Mouse (Mus musculus) embryo, embryonic 11 days (tissue): Measurements from ENCODE around the gene Zfp599.
"Not testable (repeated sequence)": the region's sequence is repeated elsewhere in the genome, so short reads cannot be mapped to it uniquely, and the experiment has no call there.

Source experiments
- DNase-seq: peaks from one replicate; pipeline ENCODE4 v3.0.0-alpha.2; 2015

Gene Zfp599

DNA sequence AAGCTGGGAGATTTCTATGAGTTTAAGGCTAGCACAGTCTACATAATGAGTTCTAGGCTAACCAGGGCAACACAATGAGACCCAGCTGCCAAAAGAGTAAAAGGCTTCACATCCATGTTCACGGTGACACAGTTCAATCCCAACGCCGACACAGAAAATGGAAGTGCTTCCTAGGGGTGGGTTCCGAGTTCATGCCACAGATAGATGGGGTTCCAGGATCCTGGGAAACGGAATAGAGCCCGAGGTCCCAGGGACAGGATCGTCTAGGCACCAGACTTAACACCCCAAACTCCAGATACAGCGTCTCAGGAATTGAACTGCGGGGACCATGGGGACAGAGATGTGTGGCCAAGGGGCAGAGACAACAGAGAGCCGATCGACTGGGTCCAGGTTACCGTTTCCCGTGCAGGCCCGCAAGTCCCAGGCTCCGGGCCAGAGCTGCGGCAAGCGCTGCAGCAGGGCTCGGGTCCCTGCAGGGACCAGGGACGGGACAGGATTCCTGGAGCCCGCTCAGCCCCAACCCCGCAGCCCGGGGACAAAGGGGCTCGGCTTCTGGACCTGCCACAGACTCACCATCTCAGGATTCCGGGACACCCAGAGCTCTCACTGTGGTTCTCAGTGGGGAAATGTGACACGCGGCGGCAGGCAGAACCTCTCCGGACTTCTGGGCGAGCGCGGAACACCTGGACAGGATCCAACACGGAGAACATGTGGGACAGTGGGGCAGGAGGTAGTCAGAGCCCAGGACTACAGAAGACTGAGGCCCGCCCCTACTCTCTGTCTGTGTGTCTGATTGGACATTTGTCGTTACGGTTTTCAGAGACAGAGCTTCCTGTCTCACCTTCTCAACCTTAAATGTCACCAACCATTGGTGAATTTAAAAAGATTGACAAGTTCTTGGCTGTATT lies at the start of gene Zfp599:
Zfp599 (minus strand) TSS at position 712 of the 908 bp plus-strand sequence.
- peak; percentile 84 for DNase-seq

DNA sequence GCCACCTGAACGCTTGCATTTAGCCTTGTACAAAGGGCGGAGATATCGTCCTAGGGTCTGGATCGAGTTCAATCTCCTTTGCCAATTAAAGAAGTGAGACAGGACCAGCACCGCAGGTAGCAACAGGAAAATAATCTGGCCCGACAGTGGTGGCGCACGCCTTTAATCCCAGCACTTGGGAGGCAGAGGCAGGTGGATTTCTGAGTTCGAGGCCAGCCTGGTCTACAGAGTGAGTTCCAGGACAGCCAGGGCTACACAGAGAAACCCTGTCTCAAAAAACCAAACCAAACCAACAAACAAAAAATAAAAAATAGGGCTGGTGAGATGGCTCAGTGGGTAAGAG lies 48.2 kb upstream of the Zfp599 start:
- not testable (repeated sequence) for DNase-seq

DNA sequence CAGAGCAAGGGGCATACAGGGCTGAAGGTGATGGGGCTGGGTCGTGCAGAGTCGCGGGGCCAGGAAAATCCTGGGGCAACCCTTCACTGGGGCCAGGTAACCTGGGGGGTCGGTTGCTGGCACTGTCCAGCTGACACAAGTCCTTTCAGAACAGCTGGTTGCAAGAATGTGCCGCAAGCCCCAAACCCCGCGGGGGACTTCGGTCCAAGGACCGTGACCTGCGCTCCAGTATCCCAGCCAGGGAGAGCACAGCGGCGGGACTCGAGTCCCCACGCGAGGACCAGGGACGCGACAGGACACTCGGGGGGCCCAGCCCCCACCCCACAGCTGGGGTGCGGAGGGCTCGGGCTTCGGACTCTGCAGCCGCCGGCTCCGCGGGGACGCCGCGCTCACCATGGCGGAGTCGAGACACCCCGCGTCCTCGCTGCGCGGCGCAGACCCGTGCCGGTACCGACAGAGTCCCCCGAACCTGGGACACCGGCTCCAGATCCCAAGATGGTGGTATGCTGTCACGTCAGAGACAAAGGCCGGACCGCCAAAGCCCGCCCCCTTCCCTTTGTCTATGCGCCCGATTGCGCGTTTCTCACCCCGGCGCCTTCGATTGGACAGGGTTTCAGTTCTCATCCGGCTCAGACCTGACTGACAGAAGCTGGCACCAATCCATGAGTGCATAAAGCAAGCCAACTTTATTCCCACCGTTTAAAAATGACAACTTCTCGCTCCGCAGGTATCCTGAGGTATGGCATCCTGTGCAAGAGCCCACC lies 47.6 kb upstream of the Zfp599 start, which contains the start of gene Zfp810:
Zfp810 (minus strand) TSS at position 493 of the 764 bp plus-strand sequence.
- peak; percentile 98 for DNase-seq

DNA sequence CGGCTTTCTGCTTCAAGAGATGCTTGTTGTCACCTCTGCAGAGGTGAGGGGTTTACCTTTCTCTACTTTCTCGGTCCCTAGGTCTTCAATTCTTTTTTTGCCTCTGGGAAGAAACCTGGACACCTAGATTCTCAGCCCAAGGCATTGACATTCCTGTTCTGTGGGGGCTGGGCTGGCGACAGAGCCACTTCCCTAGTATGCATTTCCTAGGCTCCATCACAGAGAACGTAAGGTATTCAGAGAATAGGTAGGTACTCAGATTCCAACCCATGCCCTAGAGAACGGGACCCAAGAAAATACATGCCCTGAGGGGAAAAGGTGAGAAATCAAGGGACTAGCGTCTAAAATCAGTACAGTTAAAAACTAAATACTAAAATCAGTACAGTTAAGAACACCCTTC lies 47.0 kb upstream of the Zfp599 start:
- peak; percentile 45 for DNase-seq

DNA sequence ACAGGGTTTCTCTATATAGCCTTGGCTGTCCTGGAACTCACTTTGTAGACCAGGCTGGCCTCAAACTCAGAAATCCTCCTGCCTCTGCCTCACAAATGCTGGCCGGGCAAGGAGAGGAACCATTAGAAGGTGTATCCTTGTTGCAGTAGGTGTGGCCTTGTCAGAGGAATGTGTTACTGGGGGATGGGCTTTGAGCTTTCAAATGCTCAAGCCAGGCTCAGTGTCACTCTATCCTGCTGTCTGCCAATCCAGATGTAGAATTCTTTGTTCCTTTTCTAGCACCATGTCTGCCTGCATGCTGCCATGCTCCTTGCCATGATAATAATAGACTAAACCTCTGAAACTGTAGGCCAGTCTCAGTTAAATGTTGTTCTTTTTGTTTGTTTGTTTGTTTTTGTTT lies 42.5 kb upstream of the Zfp599 start:
- DNase-seq, result no peak

DNA sequence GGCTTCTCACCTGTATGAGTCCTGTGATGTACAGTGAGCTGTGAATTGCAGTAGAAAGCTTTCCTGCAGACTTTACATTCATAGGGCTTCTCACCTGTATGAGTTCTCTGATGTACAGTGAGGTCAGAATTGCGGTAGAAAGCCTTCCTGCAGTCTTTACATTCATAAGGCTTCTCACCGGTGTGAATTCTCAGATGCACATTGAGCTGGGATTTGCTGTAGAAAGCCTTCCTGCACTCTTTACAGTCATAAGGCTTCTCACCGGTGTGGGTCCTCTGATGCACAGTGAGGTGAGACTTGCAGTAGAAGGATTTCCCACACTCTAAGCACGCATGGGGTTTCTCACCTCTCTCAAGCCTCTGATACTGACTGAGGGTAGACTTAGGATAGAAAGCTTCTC lies 19.0 kb upstream of the Zfp599 start:
- no peak for DNase-seq

DNA sequence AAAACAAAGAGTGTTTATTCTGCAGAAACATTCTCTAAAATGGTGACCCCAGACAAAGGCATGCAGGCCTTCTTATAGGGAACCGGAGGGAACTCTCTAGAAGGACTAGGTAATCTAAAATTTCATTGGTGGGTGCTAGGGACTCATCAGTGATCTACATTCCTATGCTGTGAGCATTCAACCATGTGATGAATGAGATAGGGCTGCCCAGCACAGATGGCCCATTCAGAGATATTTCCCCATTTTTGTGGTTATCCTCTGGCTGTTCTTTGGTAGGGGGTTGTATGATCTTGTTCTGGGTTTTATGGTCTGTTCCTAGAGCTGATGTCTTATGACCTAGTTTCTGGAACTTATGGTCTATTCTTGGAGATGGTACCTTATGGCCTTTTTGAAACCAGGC lies 9.2 kb upstream of the Zfp599 start:
- DNase-seq, result no peak

DNA sequence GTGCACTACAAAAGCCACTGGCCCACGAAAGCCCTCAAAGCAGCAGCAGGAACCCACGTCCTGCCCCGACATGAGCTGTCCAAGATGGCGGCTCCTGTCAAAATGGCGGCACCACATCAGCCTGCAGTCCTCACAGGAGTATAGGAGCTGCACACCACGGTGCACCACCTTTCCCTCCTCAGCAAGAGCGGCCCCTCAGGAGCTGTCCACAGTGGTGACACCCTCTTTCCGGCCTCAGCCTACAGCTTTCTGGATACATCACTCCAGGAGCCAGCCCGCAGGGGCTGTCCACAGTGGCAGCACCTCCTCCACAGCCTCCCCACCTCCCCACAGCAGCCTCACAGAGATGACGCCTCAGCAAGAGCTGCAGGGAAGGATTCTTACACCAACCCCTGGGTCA lies 2.9 kb upstream of the Zfp599 start:
- no peak for DNase-seq

DNA sequence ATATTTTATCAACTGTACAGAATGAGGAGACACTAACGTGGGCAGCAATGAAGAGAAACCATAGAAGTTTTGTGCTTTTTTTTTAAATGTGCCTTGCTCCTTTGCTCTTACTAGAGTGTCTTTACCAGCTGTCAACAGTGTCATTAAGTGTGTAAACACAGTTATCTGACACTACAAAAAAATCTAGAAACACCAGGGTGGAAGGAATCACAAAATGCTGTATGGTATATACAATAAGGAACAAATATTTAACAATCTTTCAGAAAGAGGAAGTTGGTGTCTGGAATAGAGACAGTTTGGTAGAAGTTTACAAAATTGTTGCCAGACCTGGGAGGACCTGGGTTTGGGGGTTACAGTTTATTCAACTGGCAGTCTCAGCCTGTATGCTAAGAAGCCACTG lies 1.9 kb upstream of the Zfp599 start:
- no peak for DNase-seq

DNA sequence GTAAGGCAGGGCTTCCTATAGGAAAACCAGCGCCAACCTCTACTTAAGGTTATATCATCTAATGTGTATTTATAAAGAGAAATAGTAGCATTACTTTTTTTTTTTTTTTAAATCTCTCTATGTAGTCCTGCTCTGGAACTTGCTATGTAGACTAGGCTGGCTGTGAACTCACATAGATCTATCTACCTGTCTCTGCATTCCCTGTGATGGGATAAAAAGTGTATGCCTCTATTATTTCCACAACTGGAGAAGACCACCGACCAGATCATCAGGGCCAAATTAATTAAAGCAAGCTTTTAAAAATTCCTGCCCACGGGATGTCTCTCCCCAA lies 362 bp upstream of the Zfp599 start:
- DNase-seq, result no peak

DNA sequence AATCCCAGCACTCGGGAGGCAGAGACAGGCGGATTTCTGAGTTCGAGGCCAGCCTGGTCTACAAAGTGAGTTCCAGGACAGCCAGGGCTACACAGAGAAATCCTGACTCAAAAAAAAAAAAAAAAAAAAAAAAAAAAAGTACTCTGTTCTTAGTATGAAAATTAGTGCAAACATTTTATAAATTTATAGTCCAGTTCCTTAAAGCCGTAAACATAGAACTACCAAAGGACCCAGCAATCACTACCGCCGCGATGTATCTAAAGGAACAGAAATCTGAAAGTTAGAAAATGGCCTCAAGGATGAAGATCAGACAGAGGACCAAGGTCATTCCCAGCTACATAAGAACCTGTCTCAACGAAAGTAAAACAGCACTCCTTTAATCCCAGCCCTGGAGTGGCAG lies 911 bp downstream of the Zfp599 start:
- no peak for DNase-seq

DNA sequence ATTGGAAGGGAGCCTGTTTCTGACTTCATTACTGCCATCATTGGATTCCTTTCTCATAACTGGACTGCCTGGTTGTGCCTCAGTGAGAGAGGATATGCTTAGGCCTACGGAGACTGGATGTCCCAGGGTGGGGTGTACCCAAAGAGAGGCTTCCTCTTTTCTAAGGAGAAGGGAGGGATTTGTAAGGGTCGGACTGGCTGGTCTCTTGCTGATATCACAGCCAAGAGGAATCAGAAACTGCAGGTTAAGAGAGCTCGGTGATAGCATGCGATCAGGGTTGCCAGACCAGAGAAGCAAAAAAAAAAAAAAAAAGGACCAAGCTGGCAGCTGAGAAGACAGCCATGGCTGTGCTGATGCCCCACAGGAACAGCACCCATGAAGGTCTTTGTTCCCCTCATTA lies 3.1 kb downstream of the Zfp599 start:
- DNase-seq, result no peak

DNA sequence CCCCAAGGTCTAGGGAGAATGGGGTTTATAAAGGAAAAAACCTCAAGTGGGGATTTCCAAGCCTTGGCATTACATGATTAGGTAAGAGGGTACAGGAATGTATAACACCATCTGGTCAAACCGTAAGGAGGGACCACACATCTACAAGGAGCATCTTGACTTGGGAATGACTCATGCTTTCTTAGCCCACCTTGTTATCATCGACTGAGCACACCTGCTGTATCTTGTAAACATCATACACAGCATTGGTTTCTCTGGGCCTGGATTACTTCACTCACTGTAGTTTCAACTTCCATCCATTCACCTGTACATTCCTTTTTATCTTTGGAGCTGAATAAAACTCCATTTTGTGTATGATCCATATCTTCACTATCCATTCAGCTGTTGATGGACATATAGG lies 15.5 kb downstream of the Zfp599 start:
- no peak for DNase-seq

DNA sequence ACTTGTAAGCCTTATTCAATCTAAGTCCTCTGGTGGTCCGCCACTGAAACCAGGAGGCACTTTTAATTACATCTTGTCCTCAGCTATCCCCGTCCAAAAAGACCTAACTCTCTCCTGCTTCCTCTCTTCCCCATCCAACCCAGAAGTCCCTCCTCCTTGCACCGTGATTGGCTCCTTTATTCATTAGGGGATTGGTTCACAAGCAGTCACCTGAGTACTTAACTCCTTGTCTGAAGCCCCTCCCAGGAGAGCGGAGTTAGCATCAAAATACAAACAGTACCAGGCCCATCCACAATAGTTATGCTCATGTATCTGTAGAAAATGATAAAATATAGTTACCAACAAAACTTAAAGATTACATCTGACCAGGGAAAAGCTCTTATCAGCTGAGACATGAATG lies 19.7 kb downstream of the Zfp599 start:
- no peak for DNase-seq

DNA sequence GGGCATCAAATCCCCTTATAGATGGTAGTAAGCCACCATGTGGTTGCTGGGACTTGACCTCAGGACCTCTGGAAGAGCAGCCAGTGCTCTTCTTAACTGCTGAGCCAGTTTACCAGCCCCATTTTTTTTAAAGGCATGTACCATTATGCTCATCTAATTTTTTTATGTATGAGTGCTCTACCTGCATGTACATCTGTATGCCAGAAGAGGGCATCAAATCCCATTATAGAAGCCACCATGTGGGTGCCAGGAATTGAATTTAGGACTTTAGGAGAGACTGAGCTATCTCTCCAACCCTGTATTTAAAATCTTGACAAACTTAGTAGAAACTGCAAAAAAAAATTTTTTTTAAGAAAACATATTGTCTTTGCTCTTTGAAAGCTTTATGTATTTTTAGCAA lies 29.1 kb downstream of the Zfp599 start:
- DNase-seq, result peak; percentile 4

DNA sequence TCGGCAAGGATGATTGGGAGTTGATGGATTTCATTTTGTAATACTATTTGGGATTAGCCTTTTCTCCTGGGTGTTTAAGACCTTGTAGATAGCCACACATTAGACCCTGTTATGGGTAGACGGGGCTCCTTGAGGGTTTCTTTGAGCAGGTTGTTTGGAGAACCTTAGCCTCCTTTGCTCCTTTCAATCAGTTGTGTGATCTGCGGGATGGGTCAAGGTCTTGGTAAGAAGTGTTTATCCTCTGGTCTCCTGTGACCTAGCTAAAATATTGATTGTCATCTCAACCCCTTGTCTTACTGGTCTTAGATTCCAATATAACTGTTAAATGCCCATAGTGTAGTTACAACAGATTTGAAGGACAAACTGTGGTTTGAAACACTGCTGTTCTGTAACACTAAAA lies 29.6 kb downstream of the Zfp599 start:
- no peak for DNase-seq

DNA sequence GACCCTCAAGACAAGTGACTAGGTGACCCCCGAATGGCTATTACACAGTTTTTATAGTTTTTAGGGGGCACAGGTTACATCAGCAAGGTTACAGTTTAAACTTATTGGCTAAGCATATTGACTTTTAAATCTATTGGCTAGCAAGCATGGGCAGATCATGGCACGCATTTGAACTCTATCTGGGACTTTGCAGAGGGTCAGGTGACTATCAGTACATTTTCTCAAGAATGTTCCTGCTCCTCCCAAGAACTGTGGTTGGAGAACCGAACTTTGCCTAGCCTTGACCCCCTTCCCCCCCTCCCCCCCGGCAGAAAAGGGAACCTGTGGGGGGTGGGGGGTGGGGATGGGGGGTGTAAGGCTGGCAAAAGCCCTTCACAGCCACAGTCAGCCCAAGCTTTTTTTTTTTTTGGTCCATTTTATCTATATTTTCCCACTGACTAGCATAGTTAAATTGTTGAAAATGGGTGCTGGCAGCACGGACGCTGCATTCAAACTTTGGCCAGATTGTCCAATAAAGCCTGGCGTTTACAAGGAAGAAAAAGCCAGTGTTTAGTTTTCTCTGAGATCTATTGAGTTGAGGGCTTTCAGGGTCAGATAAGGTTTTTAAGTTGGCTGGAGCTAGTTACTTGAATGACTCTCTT lies 30.2 kb downstream of the Zfp599 start:
- no peak for DNase-seq

DNA sequence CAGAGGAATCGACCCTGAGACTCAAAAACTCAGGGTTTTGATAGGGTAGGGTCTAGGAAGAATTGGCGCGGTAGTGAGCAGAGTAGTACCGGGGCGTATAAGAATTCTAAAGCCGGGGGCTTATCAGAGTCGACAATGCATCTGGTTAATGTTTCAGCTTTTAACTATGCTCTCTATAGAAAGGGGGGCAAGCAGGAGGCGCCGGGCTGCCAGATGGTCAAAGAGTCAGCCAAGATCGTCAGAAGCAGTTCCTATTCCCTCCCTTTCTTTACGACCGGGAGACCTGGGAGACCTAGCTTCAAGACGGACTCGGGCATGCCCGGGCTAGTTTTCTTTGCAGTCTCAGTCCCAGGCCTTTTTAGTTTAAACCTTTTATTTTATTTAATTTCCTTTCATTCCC lies 32.8 kb downstream of the Zfp599 start:
- DNase-seq, result no peak

DNA sequence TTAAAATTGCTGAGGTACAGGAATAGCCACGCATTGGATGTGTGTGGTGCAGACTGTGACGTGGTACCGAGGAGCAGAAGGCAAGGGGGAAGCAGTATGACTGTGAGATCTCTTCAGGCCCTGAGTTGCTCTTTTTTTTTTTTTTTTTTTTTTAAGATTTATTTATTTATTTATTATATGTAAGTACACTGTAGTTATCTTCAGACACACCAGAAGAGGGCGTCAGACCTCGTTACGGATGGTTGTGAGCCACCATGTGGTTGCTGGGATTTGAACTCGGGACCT lies 33.4 kb downstream of the Zfp599 start:
- DNase-seq, result not testable (repeated sequence)

DNA sequence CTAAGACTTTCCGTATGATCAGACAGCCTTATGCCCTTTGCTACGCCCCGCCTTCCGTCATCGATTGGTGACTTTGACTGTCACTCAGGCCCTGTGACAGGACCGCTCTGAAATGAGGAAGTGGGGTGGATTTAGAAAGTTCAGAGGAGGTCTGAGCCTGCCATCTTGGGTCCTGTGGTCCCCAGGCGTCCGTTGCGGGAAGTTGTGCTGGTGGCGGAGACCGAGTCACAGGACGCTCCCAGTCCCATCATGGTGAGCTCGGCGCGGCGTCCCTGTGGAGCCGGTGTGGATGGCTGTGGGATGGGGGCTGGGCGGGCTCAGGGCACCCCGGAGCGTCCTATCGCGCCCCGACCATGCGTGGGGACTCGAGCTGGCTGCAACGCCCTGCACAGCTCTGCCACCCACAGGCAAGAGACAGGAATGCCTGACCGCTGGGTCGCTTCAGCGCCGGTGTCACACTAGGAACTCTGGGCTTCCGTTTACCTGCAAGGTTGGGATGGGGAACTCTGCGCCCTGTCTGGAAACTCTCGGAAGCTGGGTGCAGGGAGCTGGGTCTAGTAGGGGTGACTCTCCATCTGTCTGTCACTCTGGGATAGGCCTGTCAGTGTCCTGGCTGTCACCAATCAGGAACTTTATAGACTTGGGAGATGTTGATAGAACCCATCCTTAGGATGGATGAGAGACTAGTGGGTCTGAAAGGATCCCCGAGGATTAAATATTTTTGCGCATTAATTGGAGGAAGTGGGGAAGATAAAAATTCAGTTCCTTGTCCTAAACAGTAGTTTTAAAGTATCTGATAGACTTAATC lies 33.9 kb downstream of the Zfp599 start, which contains the start of gene Zfp809:
Zfp809 (plus strand) TSS at position 134 of the 808 bp plus-strand sequence.
- peak; percentile 96 for DNase-seq

DNA sequence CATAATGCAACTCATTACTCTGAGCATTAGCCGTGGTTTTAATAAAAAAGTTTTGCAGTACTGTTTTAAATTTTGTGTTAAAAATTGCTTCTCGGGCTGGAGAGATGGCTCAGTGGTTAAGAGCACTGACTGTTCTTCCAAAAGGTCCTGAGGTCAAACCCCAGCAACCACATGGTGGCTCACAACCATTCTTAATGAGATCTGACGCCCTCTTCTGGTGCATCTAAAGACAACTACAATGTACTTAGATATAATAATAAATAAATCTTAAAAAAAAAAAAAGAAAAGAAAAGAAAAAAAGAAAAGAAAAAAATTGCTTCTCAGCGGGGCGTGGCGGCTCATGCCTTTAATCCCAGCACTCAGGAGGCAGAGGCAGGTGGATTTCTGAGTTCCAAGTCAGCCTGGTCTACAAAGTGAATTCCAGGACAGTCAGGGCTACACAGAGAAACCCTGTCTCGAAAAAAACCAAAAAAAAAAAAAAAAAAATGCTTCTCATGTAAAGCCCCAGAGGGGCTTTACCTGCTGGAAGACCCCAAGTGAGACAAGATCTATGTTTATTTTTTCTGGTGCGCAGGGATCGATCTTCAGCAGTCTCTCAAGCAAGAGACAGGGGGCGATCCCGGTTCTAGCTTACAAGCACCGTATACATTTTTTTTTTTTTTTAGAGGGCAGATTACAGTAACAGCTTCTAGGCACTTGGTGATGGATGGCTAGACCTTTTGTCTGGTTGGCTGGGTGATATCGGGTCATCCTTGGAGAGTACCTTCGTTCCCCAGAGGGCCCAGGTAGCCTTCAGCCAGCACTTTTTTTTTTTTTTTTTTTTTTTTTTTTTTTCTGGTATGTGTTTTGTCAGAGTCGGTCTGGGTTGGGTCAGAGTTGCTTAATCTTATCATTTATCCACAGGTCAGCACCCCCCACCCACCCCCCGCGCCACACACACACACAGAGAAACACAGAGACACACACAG lies 34.9 kb downstream of the Zfp599 start:
- DNase-seq, result peak; percentile 67

DNA sequence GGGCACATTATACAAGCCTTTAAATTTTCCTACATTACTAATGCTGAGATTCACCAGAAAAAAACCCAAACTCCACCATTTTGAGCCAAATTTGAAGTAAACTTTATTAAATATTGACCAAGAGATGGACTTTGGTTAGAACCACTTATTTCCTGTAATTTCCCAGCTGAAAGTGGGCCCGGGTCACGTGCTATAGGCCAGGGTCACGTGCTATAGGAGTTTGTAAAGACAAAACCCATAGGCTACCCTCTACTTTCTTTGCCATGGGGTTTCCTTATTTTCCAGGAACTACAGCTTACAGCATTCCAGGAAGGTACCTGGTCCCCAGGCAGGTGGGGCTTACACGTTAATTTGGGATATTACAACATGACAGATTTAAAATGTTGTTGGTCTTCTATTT lies 35.6 kb downstream of the Zfp599 start:
- no peak for DNase-seq
